Mouse (Mus musculus) cerebellum, adult 11 months (tissue): Measurements from ENCODE around the gene Slc23a4.

Experiments used
- DNase-seq: peaks from one replicate; pipeline ENCODE4 v3.0.0; 2022

The Slc23a4 gene

GRCm38 (mm10) chr6:34910371-34911219, 77.6 kb downstream of the Slc23a4 start, which contains the start of gene Wdr91:
Wdr91 (minus strand) TSS chr6:34910876.
- peak; percentile 91 for DNase-seq

- DNase-seq: no peak
These were observed 78.4 kb downstream of the Slc23a4 start for GRCm38 (mm10) chr6:34909631-34910345.

GRCm38 (mm10) chr6:34907696-34908260, 80.4 kb downstream of the Slc23a4 start:
- no peak for DNase-seq

- DNase-seq: no peak
These were observed 81.0 kb downstream of the Slc23a4 start for GRCm38 (mm10) chr6:34907121-34907614.

- no peak for DNase-seq
These were observed 81.5 kb downstream of the Slc23a4 start for GRCm38 (mm10) chr6:34906661-34907060.

- no peak for DNase-seq
These were observed 82.1 kb downstream of the Slc23a4 start for GRCm38 (mm10) chr6:34906125-34906524.

GRCm38 (mm10) chr6:34904361-34904760, 83.8 kb downstream of the Slc23a4 start:
- DNase-seq: no peak

- DNase-seq: no peak
These were observed 84.4 kb downstream of the Slc23a4 start for GRCm38 (mm10) chr6:34903851-34904250.

GRCm38 (mm10) chr6:34903441-34903840, 84.8 kb downstream of the Slc23a4 start:
- DNase-seq: no peak

GRCm38 (mm10) chr6:34902578-34902977, 85.6 kb downstream of the Slc23a4 start:
- DNase-seq: no peak

GRCm38 (mm10) chr6:34901911-34902444, 86.2 kb downstream of the Slc23a4 start:
- no peak for DNase-seq

- DNase-seq: no peak
These were observed 87.2 kb downstream of the Slc23a4 start for GRCm38 (mm10) chr6:34900990-34901389.

GRCm38 (mm10) chr6:34899127-34899526, 89.1 kb downstream of the Slc23a4 start:
- DNase-seq: no peak

- no peak for DNase-seq
These were observed 91.9 kb downstream of the Slc23a4 start for GRCm38 (mm10) chr6:34896168-34896780.

GRCm38 (mm10) chr6:34895569-34895968, 92.6 kb downstream of the Slc23a4 start:
- DNase-seq: no peak
